Mouse (Mus musculus): Measurements from ENCODE around the gene Dnajc2. TPM values are rescaled to one million over a fixed set of nuclear protein-coding genes. Genes with fewer than 3 reads are reported as not detected.

The Dnajc2 gene
- 90.8 TPM for polyA plus RNA-seq (2014; fragmentation: Illumina TruSeq; extraction: RNeasy Lipid Tissue Mini Kit (QIAGEN cat#74804); ENCODE audit: low read depth, low replicate concordance)

GRCm38 (mm10) chr5:21785053-21785452, at the start of gene Dnajc2, which contains the start of gene Psmc2:
Gene Dnajc2 (minus strand): TSS chr5:21785251.
Gene Psmc2 (plus strand): TSS chr5:21785283.

DNA sequence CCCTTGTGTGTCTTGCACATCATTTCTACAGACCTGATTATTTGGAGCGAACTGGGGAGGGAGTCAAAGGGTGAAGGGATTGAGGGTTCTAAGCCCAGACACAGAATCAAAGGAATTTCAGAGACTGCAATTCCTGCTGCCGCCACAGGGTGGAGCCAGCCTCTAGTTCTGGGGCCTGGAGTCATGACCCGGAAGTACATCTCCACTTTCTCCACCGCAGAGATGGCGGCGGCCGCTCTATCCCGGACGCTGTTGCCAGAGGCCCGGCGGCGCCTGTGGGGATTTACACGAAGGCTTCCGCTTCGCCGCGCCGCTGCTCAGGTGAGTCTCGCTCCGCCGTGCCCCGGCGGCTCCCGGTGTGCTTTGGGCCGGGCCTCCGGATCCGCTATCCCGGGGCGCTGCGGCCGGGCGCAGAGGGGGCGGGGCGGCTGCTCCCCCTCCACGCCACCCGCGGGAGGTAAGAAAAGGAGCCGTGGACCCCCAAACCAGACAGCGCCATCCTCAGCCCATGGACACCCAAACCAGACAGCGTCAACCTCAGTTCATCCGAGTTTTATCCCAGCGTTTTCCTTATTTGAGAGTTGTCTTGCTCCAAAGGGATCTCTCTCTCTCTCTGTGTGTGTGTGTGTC, 48.0 kb downstream of the Dnajc2 start, which contains the start of gene Pmpcb:
TSS of gene Pmpcb (plus strand) at position 186 of the 630 bp plus-strand sequence.

Other genes with a start within 250 kb of the Dnajc2 start
- gene Lrrc17, start 241.7 kb downstream of the Dnajc2 start, polyA plus RNA-seq (2014; fragmentation: Illumina TruSeq; extraction: RNeasy Lipid Tissue Mini Kit (QIAGEN cat#74804); ENCODE audit: low read depth, low replicate concordance): 4.5 TPM
- 0.44 TPM for gene Fbxl13, start 139.6 kb downstream of the Dnajc2 start, polyA plus RNA-seq (2014; fragmentation: Illumina TruSeq; extraction: RNeasy Lipid Tissue Mini Kit (QIAGEN cat#74804); ENCODE audit: low read depth, low replicate concordance)
- gene Armc10, start 139.4 kb downstream of the Dnajc2 start, polyA plus RNA-seq (2014; fragmentation: Illumina TruSeq; extraction: RNeasy Lipid Tissue Mini Kit (QIAGEN cat#74804); ENCODE audit: low read depth, low replicate concordance): 72.0 TPM
- 14.1 TPM for gene Napepld, start 83.9 kb downstream of the Dnajc2 start, polyA plus RNA-seq (2014; fragmentation: Illumina TruSeq; extraction: RNeasy Lipid Tissue Mini Kit (QIAGEN cat#74804); ENCODE audit: low read depth, low replicate concordance)
- 349 TPM for gene Pmpcb, start 48.1 kb downstream of the Dnajc2 start, polyA plus RNA-seq (2014; fragmentation: Illumina TruSeq; extraction: RNeasy Lipid Tissue Mini Kit (QIAGEN cat#74804); ENCODE audit: low read depth, low replicate concordance)
- gene Psmc2, start within 50 bp of the Dnajc2 start, polyA plus RNA-seq (2014; fragmentation: Illumina TruSeq; extraction: RNeasy Lipid Tissue Mini Kit (QIAGEN cat#74804); ENCODE audit: low read depth, low replicate concordance): 44.5 TPM
- not detected for gene Slc26a5, start 80.4 kb upstream of the Dnajc2 start, polyA plus RNA-seq (2014; fragmentation: Illumina TruSeq; extraction: RNeasy Lipid Tissue Mini Kit (QIAGEN cat#74804); ENCODE audit: low read depth, low replicate concordance)